Mouse (Mus musculus): Measurements from ENCODE around the gene Ptgs1.

The Ptgs1 gene

DNA sequence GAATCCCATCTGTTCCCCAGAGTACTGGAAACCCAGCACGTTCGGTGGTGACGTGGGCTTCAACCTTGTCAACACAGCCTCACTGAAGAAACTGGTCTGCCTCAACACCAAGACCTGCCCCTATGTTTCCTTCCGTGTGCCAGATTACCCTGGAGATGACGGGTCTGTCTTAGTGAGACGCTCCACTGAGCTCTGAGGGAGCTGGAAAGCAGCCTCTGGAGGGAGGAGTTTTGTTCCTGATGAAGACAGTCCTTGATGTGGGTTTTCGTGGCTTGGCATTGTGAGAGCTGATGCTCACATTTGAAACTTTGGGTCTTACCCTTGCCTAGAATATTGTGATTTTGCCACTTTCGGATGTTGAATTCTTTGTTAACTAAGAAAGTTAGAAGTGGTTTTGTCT is 20.9 kb downstream of the Ptgs1 start:
- no peak for DNase-seq (ENCODE audit: low spot score)

- DNase-seq (ENCODE audit: low spot score) = no peak
Observed at GRCm38 (mm10) chr2:36252505-36252904, 22.3 kb downstream of the Ptgs1 start.

GRCm38 (mm10) chr2:36254445-36254844 is 24.2 kb downstream of the Ptgs1 start:
- no peak for DNase-seq (ENCODE audit: low spot score)

- DNase-seq (ENCODE audit: low spot score) = no peak
Observed at GRCm38 (mm10) chr2:36256931-36257330, 26.7 kb downstream of the Ptgs1 start.

GRCm38 (mm10) chr2:36259382-36259781 is 29.2 kb downstream of the Ptgs1 start:
- peak; percentile 81 for DNase-seq (ENCODE audit: low spot score)

DNA sequence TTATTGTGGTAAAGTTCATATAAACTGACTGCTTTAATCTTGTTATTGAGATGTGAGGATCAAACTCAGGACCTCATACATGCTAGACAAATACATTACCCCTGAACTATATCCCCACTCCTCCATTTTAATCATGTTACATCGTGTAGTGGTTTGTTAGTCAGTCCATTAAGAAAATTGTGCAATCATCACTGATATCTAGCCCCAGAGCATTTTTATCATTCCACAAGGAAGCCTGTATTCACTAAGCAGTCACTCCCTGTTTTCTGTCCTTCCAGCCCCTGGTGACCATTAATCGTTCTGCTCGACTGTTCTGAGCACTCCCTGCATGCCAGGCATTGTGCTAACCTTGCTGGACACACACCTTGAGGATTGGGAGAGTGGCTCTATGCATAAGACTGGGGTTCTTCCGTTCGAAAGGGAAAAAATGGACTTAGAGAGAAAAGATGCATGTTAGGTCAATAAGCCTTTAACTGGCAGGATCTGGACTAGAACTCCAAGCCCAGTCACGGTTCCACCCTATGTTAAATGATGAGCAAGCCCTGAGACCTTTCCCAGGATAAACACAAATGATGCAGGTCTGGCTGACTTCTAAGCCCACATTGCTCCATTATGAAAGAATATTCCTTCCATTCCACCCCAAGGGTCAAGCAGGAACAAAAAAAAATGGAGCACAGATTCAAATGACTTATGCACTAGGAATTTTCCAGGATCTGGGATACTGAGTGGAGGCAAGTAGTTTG is 29.7 kb downstream of the Ptgs1 start:
- DNase-seq (ENCODE audit: low spot score) = no peak

DNA sequence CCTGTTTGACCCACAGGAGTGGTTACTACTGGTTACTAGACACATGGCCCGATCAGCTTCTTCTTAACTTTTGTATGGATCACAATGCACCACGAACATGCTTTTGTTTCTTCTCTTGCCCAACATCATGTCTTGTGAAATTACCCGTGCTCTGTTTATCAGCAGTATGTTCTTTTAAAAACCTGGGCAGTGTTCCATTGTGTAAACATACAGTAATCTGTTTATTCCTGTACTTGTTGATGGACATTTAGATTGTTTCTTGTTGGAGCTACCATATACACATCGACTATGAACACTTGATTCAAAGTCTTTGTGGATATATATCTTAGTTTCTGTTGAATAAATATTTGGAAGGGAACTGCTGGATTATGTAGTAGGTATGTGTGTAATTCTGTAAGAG is 31.8 kb downstream of the Ptgs1 start:
- DNase-seq (ENCODE audit: low spot score) = peak; percentile 67

DNA sequence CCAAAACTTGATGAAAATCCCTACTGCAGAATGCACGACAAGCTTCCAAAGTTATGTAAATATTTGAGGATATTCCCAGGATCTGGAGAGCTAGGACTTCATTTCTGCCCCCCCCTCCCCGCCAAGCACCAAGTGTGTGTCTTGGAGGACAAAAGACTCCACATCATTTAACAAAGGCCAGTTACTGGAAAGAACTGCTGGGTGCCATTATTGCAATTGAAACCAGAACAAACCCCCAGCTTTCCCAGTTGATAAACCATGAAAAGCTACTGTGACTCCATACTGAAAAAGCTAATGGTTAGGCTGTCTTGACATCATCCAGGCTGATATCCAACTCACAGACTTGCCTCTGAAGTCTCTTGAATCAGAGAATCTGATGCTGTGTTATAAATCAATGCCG is 39.2 kb downstream of the Ptgs1 start:
- DNase-seq (ENCODE audit: low spot score) = no peak

GRCm38 (mm10) chr2:36270186-36270585 is 40.0 kb downstream of the Ptgs1 start:
- DNase-seq (ENCODE audit: low spot score) = no peak

DNA sequence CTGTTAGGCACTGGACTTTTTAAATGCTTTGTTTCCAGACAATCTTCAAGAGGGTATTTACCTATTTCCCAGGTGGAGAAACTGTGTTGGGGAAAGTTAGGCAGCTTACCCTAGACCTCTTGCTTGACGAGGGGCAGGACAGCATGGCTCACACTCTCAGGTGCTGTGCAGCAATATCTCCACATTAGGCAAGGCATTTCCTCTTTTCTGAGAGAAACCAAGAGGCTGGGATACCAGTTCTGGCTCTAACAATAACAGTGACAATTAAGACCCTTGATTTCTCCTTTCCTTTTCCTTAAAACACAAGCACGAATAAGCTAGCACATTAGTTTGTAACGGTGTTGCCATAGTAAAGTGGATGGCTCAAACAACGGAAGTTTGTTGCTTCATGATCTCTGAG is 40.9 kb downstream of the Ptgs1 start:
- DNase-seq (ENCODE audit: low spot score) = no peak

GRCm38 (mm10) chr2:36272288-36272950 is 42.2 kb downstream of the Ptgs1 start:
- no peak for DNase-seq (ENCODE audit: low spot score)

DNA sequence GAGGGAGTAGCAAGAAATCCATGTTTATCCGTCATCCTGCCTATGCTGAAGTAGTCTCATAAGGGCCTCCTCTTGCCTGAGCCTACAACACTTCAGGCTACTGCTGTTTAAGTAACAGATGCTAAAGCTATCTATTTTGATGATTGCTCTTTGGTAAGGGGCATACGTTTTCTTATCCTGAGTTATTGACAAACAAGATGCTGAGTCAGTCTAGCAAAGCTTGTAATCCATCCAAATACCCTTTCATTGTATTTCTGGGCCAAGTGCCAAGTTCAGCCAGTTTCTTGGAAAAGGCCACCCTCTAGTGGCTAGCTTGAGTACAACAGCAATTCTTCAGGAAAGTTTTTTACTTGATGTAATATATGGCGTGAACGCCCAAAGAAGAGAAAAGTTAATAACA is 46.2 kb downstream of the Ptgs1 start:
- peak; percentile 95 for DNase-seq (ENCODE audit: low spot score)

DNA sequence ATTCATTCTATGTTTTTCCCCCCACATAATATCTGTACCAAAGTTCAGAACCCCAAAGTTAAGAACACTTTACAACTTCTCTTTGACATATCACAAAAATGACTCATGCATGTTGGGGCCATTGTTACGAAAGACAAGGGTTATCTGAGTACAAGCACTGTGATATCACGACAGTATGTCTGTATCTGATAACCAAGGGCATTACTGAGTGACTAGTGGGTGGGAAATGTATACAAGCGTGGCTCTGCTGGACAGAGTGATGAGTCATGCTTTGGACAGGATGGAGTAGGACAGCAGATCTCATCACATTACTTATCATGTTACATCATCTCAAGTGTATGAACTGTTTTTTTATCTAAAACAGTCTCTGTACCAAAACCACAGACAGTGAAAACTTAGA is 48.5 kb downstream of the Ptgs1 start:
- peak; percentile 16 for DNase-seq (ENCODE audit: low spot score)

- no peak for DNase-seq (ENCODE audit: low spot score)
Observed at GRCm38 (mm10) chr2:36281138-36281537, 50.9 kb downstream of the Ptgs1 start.

DNA sequence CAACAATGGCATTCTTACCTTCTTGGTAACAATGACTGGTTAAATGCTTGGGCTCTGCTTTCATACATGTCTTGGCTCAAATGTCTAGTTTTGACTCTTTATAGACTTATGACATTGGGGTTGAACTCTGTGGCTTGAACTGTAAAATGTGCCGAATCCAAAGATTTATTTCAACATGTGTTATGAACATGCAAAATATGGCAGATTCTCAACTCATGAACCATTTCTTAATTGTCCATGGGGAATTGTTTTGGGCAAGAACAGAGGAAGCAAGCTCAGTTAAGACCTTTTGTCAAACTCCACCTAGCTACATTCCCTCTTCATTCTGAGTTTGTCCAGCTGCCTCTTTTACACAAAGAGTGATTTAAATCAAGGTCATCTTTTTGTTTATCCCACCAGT is 52.1 kb downstream of the Ptgs1 start:
- DNase-seq (ENCODE audit: low spot score) = peak; percentile 51
